Mouse (Mus musculus) layer of hippocampus, postnatal 36 days (tissue): ENCODE measurements around the gene Plekhg5. TPM values are rescaled to one million over a fixed set of nuclear protein-coding genes. Genes with fewer than 3 reads are reported as not detected.

Experiments
- DNase-seq, 2 experiments: peaks; one replicate each; pipeline ENCODE4 v3.0.0; 2022
- total RNA-seq, 2 experiments: library from RNA; stranded (reverse); gene quantifications; 2 replicates each; pipeline ENCODE4 v1.2.3; 2021

Gene Plekhg5
- total RNA-seq, 2 experiments from 2014 or later, result 158 to 166 TPM

GRCm38 (mm10) chr4:152125161-152126025, 53.1 kb downstream of the Plekhg5 start:
- DNase-seq, result no peak

- no peak for DNase-seq
Measured at GRCm38 (mm10) chr4:152126026-152126920, 54.0 kb downstream of the Plekhg5 start.

- no peak for DNase-seq
Measured at GRCm38 (mm10) chr4:152127884-152128283, 55.6 kb downstream of the Plekhg5 start.

GRCm38 (mm10) chr4:152128784-152129183, 56.5 kb downstream of the Plekhg5 start:
- DNase-seq, result no peak

- DNase-seq, result no peak
Measured at GRCm38 (mm10) chr4:152129395-152129930, 57.2 kb downstream of the Plekhg5 start.

GRCm38 (mm10) chr4:152130771-152131653, 58.7 kb downstream of the Plekhg5 start:
- peak; percentile 53 to 63 for DNase-seq

GRCm38 (mm10) chr4:152131809-152132771, 59.8 kb downstream of the Plekhg5 start:
- DNase-seq, result no peak

- DNase-seq, result no peak
Measured at GRCm38 (mm10) chr4:152132772-152133169, 60.5 kb downstream of the Plekhg5 start.

GRCm38 (mm10) chr4:152133213-152133612, 60.9 kb downstream of the Plekhg5 start:
- no peak for DNase-seq

- DNase-seq, result no peak
Measured at GRCm38 (mm10) chr4:152134507-152134906, 62.2 kb downstream of the Plekhg5 start.

GRCm38 (mm10) chr4:152135363-152135762, 63.1 kb downstream of the Plekhg5 start:
- DNase-seq, result no peak

- DNase-seq, result no peak
Measured at GRCm38 (mm10) chr4:152136112-152136875, 64.0 kb downstream of the Plekhg5 start.

GRCm38 (mm10) chr4:152136876-152137250, 64.6 kb downstream of the Plekhg5 start:
- no peak for DNase-seq

- peak; percentile 74 to 76 for DNase-seq
Measured at GRCm38 (mm10) chr4:152138497-152139260, 66.4 kb downstream of the Plekhg5 start.

- DNase-seq, result no peak
Measured at GRCm38 (mm10) chr4:152140441-152140840, 68.1 kb downstream of the Plekhg5 start.

GRCm38 (mm10) chr4:152141521-152142135, 69.3 kb downstream of the Plekhg5 start:
- DNase-seq, result no peak

GRCm38 (mm10) chr4:152143632-152144031, 71.3 kb downstream of the Plekhg5 start:
- DNase-seq, result no peak

- no peak for DNase-seq
Measured at GRCm38 (mm10) chr4:152145473-152145872, 73.2 kb downstream of the Plekhg5 start.
